Mouse (Mus musculus): ENCODE data around the gene Setd1a. TPM values are rescaled to one million over a fixed set of nuclear protein-coding genes. Genes with fewer than 3 reads are reported as not detected.
"Not testable (repeated sequence)": the region's sequence is repeated elsewhere in the genome, so short reads cannot be mapped to it uniquely, and the experiment has no call there.

The Setd1a gene
- total RNA-seq, 2 experiments from 2014 or later: 35.5 to 40.3 TPM

DNA sequence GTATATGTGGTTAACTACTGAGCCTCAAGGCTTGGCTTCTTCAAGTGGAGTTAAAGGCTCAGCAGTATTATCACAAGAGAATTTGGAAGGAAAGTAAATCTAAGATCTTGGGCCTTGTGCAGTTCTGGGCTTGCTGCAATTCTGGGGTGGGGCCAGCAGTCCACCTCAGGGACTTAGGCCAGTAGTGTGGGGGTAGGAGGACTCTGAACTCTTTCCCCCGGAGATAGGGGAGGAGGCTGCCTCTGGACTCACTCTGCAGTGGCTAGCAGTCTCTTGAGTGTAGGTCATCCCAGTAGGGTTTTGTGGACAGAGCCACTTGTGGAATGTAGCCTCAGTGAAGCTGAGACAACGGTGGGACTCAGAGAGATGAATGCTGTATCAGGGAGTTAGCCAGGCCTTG is 10.7 kb upstream of the Setd1a start:
- DNase-seq (ENCODE audit: low spot score in 2 of 2): no peak

DNA sequence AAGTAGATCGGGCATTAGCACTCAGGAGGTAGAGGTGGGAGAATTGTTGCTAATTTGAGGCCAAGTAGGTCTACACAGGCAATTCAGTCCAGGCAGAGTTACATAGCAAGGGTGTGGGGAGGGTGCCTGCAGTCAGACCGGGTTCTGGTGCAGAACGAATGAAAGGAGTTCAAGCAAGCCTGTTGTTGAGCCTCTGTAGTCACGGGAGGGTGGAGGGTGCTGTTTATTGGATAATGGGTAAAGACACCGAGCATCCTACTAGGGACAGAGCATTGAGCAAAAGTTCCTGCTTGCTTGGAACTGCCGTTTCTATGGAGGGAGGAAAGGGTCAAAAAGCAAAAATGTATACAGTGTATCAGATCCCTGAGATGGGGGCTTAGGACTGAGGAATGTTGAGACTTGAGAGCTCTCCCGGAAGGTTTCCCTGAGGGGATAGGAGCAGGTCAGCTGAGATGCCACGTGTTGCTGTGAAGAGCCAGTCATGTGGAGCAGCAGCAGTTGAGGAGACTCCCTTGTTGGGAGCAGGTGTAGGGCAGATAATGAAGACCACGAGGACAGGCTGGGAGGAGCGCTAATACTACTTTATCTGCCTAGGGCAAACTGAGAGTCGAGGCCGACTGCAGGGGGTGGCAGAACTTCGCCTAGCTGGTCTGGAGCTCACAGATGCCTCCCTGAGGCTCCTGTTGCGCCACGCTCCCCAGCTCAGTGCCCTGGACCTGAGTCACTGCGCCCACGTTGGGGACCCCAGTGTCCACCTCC is 9.4 kb upstream of the Setd1a start:
- DNase-seq (ENCODE audit: low spot score in 2 of 2): no peak

DNA sequence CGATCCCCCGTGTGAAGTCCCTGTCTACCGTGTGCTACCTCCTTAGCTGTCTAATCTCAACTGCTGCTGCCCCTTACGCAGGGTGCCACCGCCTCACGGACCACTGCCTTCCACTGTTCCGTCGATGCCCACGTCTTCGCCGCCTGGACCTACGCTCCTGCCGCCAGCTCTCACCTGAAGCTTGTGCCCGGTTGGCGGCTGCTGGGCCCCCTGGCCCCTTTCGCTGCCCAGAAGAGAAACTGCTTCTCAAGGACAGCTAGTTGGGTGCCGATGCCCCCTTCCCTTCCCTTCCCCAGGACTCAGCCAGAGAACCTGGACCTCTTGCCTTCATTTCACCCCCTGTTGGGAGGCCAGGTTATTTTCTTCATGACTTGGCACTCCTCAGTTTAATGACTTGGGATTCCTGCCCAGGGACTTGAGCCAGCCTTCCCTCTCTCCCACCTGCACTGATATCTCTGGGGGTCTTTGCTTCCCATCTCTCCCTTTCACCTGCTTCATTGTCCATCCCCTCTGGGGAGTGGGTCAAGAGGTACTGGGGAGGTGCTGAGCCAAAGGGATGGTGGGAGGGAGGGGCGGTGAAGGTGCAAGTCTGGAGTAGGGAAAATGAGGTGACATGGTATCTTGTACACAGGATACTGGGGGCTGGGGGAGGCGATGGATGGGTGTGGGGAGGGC is 8.7 kb upstream of the Setd1a start:
- no peak for DNase-seq (ENCODE audit: low spot score in 2 of 2)

DNA sequence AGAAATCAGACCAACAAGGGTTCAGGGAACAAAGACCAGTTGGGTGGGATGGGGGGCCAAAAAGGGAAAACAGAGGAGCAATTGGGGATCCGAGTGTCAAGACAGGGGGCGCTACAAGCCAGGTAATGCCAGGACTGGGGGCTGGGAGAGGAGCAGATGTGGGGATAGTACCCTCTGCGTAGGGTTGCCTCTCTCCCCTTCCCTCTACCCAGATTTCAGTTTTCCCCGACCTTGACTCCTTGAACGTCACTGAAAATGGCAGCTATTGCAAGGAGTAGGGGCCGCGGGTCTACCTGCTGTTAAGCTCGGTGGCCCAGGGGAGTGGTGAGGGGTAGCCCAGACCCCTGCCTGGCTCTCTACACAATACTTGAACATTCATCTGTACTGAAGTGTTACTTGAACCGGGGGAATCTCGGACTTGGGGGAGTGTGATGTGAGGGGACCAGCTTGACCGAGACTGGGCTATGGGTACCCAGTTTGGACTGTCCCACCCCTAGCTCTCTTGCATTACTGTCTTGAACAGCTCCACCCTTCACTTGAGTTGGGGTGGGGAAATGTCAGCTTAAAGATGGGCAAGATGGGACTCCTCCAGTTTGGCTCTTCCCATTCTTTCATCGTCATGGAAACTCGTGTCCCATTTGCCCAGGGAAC is 8.0 kb upstream of the Setd1a start:
- peak in 1 of 2 experiments; percentile 51 for DNase-seq (ENCODE audit: low spot score in 2 of 2)

DNA sequence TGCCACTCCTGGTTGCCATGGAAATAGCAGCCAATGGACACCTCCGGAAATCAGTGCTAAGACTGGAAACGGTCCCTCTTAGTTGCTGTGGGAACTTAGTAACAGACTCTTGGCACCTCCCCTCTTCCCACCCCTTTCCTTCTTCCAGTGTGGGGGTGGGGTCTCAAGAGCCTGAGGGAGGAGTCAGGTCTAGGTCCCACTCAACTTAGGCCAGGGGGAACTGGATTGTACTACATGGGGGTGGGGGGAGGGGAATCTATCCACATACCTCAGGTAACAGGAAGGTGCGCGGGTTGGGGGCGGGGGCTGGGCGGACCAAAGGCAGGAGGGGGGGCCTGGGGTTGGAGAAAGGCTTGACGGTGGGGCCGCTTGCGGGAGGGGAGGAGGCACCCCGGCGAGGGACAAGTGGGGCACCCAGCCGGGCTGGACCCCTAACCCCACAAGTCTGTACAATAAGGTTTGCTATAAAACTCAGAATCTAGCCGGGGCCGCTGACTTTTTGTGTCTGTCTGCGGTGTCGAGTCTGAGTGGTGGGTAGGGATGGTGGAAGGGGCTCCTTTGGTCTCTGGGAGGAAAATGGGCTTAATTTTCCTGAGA is 7.4 kb upstream of the Setd1a start:
- peak; percentile 98 for DNase-seq (ENCODE audit: low spot score in 2 of 2)

DNA sequence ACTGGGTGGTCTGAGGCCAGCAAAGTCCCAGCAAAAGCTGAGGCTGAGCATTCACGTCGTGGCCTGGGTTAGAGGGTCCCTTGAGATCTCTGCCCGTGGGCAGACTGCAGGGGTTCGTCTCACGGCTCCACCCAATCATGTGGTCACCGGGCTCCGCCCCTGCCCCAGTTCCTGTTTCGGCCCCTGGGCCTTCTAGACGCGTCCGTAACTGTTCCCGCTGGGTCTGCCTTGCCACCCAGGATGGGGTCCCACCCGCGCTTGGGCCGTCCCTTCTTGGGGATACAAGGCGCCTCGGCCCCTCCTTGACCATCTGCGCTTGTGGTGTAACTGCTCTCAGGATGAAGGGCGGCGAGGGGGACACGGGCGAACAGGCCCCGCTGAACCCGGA is 6.8 kb upstream of the Setd1a start, which contains the start of gene Orai3:
Orai3 (plus strand) TSS at position 165 of the 388 bp plus-strand sequence.
- peak; percentile 82 to 86 for DNase-seq (ENCODE audit: low spot score in 2 of 2)

DNA sequence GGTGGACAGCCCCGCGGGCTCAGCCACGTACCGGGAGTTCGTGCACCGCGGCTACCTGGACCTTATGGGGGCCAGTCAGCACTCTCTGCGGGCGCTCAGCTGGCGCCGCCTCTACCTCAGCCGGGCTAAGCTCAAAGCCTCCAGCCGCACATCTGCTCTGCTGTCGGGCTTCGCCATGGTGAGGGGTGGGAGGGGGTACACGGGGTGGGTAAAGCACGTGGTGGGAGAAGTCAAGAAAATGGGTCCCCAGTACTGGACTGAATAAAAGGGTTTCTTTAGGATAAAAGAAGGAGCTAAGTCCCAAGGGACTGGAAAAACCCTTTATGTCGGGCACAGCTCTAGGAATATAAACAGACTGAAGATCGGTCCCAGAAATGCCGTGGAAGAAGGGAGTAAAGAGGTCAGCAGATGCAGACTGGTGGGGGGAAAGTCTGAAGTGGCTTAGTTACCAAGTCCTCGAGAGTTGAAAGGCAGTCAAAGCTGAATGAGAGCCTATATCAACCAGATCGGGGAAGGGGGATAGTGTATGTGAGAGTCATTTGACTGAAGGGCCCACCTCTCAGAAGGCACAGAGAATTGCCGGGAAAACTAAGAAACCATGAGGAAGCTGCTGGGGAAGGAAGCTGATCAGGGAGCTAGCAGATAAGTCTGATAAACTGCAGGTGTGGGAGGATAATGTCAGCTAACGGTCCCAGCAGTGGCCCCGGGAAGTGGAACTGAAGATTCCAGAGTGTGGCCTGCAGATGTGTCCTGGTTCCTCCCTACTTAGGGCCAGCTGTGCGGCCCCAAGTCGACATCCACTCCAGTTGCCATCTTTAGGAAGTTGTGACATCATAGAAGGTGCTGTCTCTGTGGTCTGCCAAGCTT is 6.2 kb upstream of the Setd1a start:
- DNase-seq (ENCODE audit: low spot score in 2 of 2): no peak

DNA sequence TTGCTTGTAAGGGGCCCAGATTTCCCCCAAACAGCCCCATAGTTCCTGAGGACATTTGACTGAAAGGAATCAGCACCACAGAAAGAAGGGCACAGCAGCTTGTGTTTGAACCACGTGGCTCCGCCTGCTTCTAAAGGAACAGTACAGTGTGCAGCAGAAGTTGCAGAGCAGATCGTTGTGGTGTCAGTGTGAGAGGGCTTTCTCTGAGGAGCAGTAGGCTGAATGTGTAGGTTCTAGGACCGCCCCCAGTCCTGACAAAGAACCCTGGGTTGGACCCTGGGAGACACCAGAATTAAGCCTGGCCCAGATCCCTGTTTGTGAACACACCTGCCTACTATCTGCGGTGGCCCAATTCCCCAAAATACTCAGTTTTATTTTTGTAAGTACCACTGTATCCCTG is 5.2 kb upstream of the Setd1a start:
- DNase-seq (ENCODE audit: low spot score in 2 of 2): peak; percentile 30 to 43

DNA sequence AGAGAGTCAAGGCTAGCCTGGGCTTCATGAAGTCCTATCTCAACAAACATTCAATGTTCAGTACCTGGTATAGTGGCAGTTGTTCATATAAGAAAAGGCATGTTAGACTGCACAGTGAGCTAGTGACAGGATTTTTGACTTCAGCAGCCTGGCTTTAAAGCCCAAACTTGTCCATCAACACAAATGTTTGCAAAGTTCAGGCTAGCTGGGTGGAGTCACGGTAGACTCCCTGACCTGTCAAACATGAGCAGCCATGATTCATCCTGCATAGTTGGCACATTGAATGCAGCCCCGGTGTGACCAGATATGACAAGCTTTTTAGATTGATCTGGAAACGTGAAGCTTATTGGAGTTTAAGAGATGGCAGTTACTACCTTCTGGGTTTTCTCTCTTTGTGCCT is 4.4 kb upstream of the Setd1a start:
- no peak for DNase-seq (ENCODE audit: low spot score in 2 of 2)

DNA sequence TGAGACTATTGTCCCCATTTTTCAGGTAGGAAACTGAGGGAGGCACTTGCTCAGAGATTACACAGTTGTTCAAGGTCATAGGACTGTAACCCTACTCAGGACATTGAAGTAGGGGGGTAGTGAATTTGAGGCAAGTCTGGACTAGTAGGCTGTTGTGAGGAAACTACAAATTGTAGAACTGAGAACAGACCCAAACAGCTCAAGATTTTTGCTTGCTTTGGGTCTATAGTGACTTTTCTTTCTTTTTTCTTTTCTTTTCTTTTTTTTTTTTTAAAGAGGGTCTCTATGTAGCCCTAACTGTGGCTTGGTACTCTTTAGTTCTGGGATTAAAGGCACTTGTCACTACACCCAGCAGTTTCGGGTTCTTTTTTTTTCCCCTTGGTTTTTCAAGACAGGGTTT is 3.9 kb upstream of the Setd1a start:
- no peak for DNase-seq (ENCODE audit: low spot score in 2 of 2)

DNA sequence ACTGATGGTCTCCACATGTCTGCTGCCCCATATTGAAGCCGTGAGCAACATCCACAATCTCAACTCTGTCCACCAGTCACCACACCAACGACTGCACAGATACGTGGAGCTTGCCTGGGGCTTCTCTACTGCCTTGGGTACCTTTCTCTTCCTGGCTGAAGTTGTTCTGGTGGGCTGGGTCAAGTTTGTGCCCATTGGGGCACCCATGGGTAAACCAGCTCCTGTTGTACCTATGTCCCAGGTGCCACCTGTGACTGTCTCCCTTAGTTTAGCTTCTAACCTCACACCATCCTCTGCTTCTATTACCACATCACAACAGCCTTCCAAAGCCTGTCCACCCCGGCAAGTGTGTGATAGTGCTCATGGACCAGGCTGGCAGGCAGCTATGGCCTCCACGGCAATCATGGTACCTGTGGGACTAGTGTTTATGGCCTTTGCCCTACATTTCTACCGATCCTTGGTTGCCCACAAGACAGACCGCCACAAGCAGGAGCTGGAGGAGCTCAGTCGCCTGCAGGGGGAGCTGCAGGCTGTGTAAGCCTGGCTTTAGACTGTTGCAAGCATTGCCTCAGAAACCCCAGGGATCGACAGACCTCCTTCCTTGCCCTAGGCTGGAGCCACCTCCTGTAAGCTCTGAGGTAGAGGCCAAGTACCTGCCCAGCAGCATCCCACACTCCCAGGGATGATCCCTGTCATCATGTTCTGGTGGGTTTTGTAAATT is 2.6 kb upstream of the Setd1a start:
- peak; percentile 64 to 68 for DNase-seq (ENCODE audit: low spot score in 2 of 2)

DNA sequence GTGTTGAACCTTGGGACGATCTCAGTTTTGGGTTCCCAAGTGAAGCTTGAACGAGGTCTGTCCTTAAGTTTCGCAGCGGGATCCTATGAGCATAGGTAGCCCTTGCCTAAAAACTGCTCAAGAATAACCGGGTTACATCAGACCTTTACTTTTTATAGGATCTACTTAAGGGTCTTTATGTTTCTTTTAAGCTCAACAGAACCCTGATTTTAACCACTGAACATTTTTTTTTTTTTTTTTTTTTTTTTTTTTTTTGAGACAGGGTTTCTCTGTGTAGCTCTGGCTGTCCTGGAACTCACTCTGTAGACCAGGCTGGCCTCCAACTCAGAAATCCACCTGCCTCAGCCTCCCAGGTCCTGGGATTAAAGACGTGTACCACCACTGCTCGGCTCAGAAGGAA is 633 bp upstream of the Setd1a start:
- not testable (repeated sequence) for DNase-seq (ENCODE audit: low spot score in 2 of 2)

DNA sequence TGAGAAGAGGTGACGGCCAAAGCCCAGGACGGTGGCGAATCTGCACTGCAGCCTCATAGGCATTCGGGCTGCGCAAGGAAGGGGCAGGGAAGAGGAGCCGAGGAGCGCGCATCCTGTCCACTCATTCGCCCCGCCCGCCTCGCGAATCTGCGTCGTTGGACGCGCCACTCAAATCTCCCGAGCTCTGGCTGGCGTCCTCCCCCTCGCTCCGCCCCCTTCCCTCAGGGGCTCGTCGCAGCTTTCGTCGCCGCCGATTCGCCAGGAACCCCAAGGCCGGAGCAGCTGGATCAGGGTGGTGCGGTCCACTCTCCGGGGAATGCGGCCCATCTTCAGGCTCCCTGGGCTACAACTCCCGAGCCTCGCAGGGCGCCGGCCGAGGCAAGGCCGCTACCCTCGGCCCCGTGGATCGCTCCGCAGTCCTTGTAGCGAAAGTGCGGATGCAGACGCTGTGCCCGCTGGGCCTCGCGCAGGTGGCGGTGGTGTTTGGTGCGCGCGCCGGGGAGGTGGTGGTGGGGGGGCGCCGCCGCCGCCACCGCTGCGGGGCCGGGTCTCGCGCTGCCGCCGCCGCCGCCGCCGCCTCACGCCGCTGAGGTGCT is 506 bp downstream of the Setd1a start:
- DNase-seq (ENCODE audit: low spot score in 2 of 2): peak; percentile 95 to 97

DNA sequence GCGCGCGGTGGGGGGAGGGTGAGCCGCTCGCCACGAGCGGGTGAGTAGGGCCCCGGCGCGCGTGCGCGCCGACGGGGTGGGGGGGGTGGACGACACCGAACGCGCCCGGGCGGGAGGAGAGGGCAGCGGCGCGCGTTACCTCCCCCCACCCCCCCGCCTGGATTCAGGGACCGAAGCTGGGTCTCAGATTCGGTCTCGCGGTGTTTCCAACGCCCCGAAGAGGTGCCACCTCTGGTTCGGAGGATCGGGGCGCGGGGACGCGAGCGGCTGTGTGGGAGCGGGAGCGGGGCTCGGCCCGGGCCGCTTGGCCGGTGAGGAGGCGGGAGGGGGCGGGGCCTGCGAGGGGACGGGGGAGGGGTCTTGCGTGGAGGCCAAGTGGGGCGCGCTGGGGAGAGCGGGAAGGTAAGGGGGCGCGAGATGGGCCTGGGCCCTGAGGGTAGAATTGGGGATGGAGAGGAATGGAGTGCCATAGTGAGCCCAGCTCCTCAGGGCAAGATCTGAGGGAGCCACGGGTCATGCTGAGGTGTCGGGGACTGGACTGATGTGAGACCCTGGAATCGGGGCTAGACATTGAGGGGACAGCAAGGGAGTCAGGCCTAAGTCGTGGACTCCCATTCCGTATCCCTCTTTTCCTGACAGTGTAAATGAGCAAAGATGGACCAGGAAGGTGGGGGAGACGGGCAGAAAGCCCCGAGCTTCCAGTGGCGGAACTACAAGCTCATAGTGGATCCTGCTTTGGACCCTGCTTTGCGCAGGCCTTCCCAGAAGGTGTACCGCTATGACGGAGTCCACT is 1.2 kb downstream of the Setd1a start:
- peak; percentile 65 to 76 for DNase-seq (ENCODE audit: low spot score in 2 of 2)

DNA sequence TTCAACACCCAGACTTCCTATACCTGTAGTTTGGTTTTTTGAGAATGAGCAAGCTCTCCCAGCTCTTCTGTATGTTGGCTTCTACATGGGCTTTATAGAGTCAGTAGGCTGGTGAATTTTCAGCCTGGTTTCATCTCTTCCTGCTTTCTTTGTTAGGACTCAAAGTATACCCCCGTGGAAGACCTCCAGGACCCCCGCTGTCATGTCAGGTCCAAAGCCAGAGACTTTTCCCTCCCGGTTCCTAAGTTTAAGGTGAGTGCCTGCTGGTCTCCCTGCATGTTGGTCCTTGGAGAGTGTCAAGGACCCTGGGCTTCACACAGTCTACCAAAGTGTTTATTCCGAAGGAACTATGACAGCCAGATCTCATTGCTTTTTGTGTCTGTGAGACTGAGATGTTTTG is 1.9 kb downstream of the Setd1a start:
- no peak for DNase-seq (ENCODE audit: low spot score in 2 of 2)

DNA sequence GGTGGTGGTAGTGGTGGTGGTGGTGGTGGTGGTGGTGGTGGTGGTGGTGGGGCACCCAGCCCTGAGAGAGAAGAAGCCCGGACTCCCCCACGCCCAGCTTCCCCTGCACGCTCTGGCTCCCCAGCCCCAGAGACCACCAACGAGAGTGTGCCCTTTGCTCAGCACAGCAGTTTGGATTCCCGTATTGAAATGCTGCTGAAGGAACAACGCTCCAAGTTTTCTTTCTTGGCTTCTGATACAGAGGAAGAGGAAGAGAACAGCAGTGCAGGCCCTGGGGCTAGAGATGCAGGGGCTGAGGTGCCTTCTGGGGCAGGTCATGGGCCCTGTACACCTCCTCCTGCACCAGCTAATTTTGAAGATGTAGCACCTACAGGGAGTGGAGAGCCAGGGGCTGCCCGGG is 8.8 kb downstream of the Setd1a start, which contains the start of gene Gm49388:
Gm49388 (plus strand) TSS at position 301 of the 400 bp plus-strand sequence.
- DNase-seq (ENCODE audit: low spot score in 2 of 2): no peak

DNA sequence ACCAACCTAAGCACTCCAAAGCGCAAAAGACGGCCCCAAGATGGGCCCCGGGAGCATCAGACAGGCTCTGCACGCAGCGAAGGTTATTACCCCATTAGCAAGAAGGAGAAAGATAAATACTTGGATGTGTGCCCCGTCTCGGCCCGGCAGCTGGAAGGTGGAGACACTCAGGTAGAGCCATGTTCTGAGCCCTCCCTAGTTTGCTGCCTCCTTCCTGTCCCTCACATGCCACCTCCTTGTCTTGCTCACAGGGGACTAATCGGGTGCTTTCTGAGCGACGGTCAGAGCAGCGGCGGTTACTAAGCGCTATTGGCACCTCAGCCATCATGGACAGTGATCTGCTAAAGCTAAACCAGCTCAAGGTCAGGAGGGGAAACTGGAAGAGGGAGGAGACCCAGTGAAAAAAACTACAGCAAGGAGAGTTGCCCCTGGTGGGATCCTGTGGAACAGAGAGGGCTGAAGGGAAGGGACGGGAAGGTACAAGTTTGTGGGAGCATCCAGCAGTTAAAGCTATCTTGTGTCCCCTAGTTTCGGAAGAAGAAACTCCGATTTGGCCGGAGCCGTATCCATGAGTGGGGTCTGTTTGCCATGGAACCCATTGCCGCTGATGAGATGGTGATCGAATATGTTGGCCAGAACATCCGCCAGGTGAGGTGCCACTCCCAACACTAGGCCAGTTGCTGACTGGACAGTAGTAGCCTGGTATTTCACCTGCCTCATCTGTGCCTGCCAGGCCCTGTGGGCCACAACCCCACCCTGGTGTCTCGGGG is 20.8 kb downstream of the Setd1a start:
- DNase-seq (ENCODE audit: low spot score in 2 of 2): no peak

DNA sequence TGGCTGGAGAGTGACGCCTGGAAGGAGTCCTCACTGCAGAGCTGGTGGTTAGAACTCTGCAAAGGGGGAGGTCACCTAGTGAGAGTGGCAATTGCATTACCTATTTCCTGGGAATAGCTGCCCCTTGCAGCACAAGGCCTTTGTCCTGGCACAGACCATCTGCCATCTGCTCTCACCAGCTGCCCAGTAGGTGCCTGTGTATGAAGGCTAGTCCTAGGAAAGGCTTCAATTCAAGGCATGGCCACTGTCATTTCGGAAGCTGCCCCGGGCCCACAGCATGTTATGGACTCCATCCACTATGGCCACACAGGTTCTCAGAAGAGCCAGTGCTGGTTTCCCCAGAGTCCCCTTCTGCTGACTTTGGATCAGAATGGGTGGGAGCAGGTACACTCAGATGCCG is 22.1 kb downstream of the Setd1a start:
- DNase-seq (ENCODE audit: low spot score in 2 of 2): no peak

Measured in layer of hippocampus, postnatal 10 days (tissue).